Mouse (Mus musculus) neural tube, embryonic 11.5 days (tissue): Measurements from ENCODE around the gene Plin4. TPM values are rescaled to one million over a fixed set of nuclear protein-coding genes. Genes with fewer than 3 reads are reported as not detected.
A peak's percentile ranks its signal among the peaks of the same experiment; 100 is the strongest.

Experiments used
- ATAC-seq: fragments of 200-750 bp; cut with Nextera tagmentation; 2 replicates; pipeline ENCODE4 v1.8.0; 2017; ENCODE audit warnings: moderate number of reproducible peaks, mild to moderate bottlenecking, moderate TSS enrichment, moderate library complexity; ENCODE audit not compliant: insufficient read depth, low FRiP score, low TSS enrichment
- DNase-seq: peaks from one replicate; pipeline ENCODE4 v3.0.0-alpha.2; 2015; ENCODE audit warnings: low spot score
- H3K27ac ChIP-seq: fragments of 300-500 bp; sonication (generic); 2 replicates; pipeline ENCODE4 v1.5.1; 2014; ENCODE audit warnings: low read depth, mild to moderate bottlenecking, low read length
- H3K27me3 ChIP-seq: fragments of 300-500 bp; sonication (generic); 2 replicates; pipeline ENCODE4 v1.6.1; 2014; ENCODE audit warnings: mild to moderate bottlenecking, low read length, mixed read lengths; ENCODE audit not compliant: control insufficient read depth, insufficient read depth
- H3K36me3 ChIP-seq: fragments of 300-500 bp; sonication (generic); 2 replicates; pipeline ENCODE4 v1.6.1; 2014; ENCODE audit warnings: mild to moderate bottlenecking, low read length, moderate library complexity, mixed read lengths; ENCODE audit not compliant: control insufficient read depth, insufficient read depth
- H3K4me1 ChIP-seq: fragments of 300-500 bp; sonication (generic); 2 replicates; pipeline ENCODE4 v1.6.1; 2014; ENCODE audit warnings: low read length, mixed read lengths; ENCODE audit not compliant: control insufficient read depth, insufficient read depth
- H3K4me2 ChIP-seq: fragments of 300-500 bp; sonication (generic); 2 replicates; pipeline ENCODE4 v1.6.1; 2014; ENCODE audit warnings: low read depth, mild to moderate bottlenecking, moderate library complexity
- H3K4me3 ChIP-seq: fragments of 300-500 bp; sonication (generic); 2 replicates; pipeline ENCODE4 v1.5.1; 2014; ENCODE audit warnings: low read depth, low read length
- H3K9ac ChIP-seq: fragments of 300-500 bp; sonication (generic); 2 replicates; pipeline ENCODE4 v1.6.1; 2014; ENCODE audit warnings: mild to moderate bottlenecking, low read length
- H3K9me3 ChIP-seq: fragments of 300-500 bp; sonication (generic); 2 replicates; pipeline ENCODE4 v1.6.1; 2016; ENCODE audit warnings: low read length; ENCODE audit not compliant: control insufficient read depth
- WGBS: fragments of 180-500 bp; shearing (Covaris S2); extraction: QIAGEN DNeasy Blood & Tissue Kit; methylation state at CpG from one replicate; pipeline ENCODE4 v1.1.7; 2014; 5-methylcytosine and 5-hydroxymethylcytosine counted together
- polyA plus RNA-seq: library from polyadenylated mRNA; unstranded; fragments of >200 nt; fragmentation: Nextera tagmentation; extraction: Ambion mirVana; gene quantifications from 2 replicates; pipeline ENCODE4 v1.2.1, GENCODE M21; 2014

Plin4 gene
- polyA plus RNA-seq, 1 experiment from 2014 or later, result 0.13 TPM

- DNase-seq, result peak; percentile 76
- H3K36me3 ChIP-seq, result no peaks in the 10 kb centered on the region
- peak overlapping the region; percentile 38; the same call in 1 of the 2 replicates for H3K9ac ChIP-seq
- peak overlapping the region; percentile 49; the same call in 1 of the 2 replicates for H3K27ac ChIP-seq
- H3K27me3 ChIP-seq, result peaks cover 48% of the 10 kb centered on the region
- H3K4me2 ChIP-seq, result peak overlapping the region; percentile 54
- ATAC-seq, result peak; percentile 62
- under 1% methylated on average over 38 of the region's 47 CpGs for WGBS
- peaks cover 14% of the 10 kb centered on the region for H3K4me1 ChIP-seq
- no peaks in the 10 kb centered on the region for H3K9me3 ChIP-seq
- H3K4me3 ChIP-seq, result peak overlapping the region; percentile 35
These were observed 32.4 kb upstream of the Plin4 start for GRCm38 (mm10) chr17:56141702-56142605.

GRCm38 (mm10) chr17:56139858-56140595 lies 30.4 kb upstream of the Plin4 start, which contains the start of gene Sema6b:
TSS of gene Sema6b (minus strand) at chr17:56140343.
- H3K27me3 ChIP-seq, result peaks cover 41% of the 10 kb centered on the region
- 0 out of 2 replicates have a peak within 1 kb of the TSS, but pooled peaks have one; percentile 20 for H3K27ac ChIP-seq
- peak within 1 kb of the TSS; percentile 75 for H3K4me3 ChIP-seq
- no peaks in the 10 kb centered on the region for H3K9me3 ChIP-seq
- H3K4me1 ChIP-seq, result peaks cover 14% of the 10 kb centered on the region
- no peaks in the 10 kb centered on the region for H3K36me3 ChIP-seq
- H3K9ac ChIP-seq, result peak within 1 kb of the TSS; percentile 71
- WGBS, result 2% methylated on average over 62 of the region's 79 CpGs
- peak; percentile 15; the same call in 1 of the 2 replicates for ATAC-seq
- DNase-seq, result peak; percentile 77
- H3K4me2 ChIP-seq, result peak within 1 kb of the TSS; percentile 97

GRCm38 (mm10) chr17:56139355-56139754 lies 29.8 kb upstream of the Plin4 start:
- no peaks in the 10 kb centered on the region for H3K36me3 ChIP-seq
- peak overlapping the region; percentile 75 for H3K4me3 ChIP-seq
- H3K4me2 ChIP-seq, result peak overlapping the region; percentile 97
- DNase-seq (no peak), ATAC-seq (no peak)
- WGBS, result 6% methylated on average over 17 of the region's 21 CpGs
- peaks cover 16% of the 10 kb centered on the region for H3K4me1 ChIP-seq
- peaks cover 41% of the 10 kb centered on the region for H3K27me3 ChIP-seq
- H3K27ac ChIP-seq, result no peak overlapping the region
- peak overlapping the region; percentile 71 for H3K9ac ChIP-seq
- no peaks in the 10 kb centered on the region for H3K9me3 ChIP-seq

- Histone ChIP-seq H3K4me3 (no peak overlapping the region), H3K4me1 (peaks cover 22% of the 10 kb centered on the region), H3K36me3 (no peaks in the 10 kb centered on the region), H3K9ac (no peak overlapping the region), H3K9me3 (no peaks in the 10 kb centered on the region), H3K27ac (no peak overlapping the region), H3K27me3 (peaks cover 41% of the 10 kb centered on the region), H3K4me2 (peak overlapping the region; percentile 97; the same call in 1 of the 2 replicates)
- DNase-seq (no peak), ATAC-seq (no peak)
- 16% methylated on average over 25 of the region's 25 CpGs for WGBS
These were observed 28.4 kb upstream of the Plin4 start for GRCm38 (mm10) chr17:56137839-56138613.

GRCm38 (mm10) chr17:56136558-56136957 lies 27.0 kb upstream of the Plin4 start:
- no peak overlapping the region for H3K27ac ChIP-seq
- DNase-seq, result no peak
- no peak overlapping the region for H3K4me3 ChIP-seq
- H3K36me3 ChIP-seq, result no peaks in the 10 kb centered on the region
- no peak for ATAC-seq
- 81% methylated on average over 7 of the region's 7 CpGs for WGBS
- no peak overlapping the region for H3K4me2 ChIP-seq
- H3K9ac ChIP-seq, result no peak overlapping the region
- peaks cover 37% of the 10 kb centered on the region for H3K27me3 ChIP-seq
- H3K4me1 ChIP-seq, result peaks cover 15% of the 10 kb centered on the region
- no peaks in the 10 kb centered on the region for H3K9me3 ChIP-seq

GRCm38 (mm10) chr17:56134463-56134971 lies 24.9 kb upstream of the Plin4 start:
- Histone ChIP-seq H3K4me1 (peaks cover 12% of the 10 kb centered on the region), H3K27ac (0 out of 2 replicates have a peak overlapping the region, but pooled peaks have one; percentile 35), H3K4me3 (peak overlapping the region; percentile 23), H3K9me3 (no peaks in the 10 kb centered on the region), H3K4me2 (peak overlapping the region; percentile 37), H3K36me3 (no peaks in the 10 kb centered on the region), H3K9ac (peak overlapping the region; percentile 18; the same call in 1 of the 2 replicates), H3K27me3 (peaks cover 16% of the 10 kb centered on the region)
- 3% methylated on average over 27 of the region's 27 CpGs for WGBS
- DNase-seq (peak; percentile 70), ATAC-seq (no peak)

GRCm38 (mm10) chr17:56133457-56134363 lies 24.1 kb upstream of the Plin4 start:
- H3K36me3 ChIP-seq, result no peaks in the 10 kb centered on the region
- no peaks in the 10 kb centered on the region for H3K9me3 ChIP-seq
- H3K4me2 ChIP-seq, result peak overlapping the region; percentile 37; the same call in 1 of the 2 replicates
- H3K4me1 ChIP-seq, result peaks cover 8% of the 10 kb centered on the region; the same call in 1 of the 2 replicates
- no peak overlapping the region for H3K27ac ChIP-seq
- peaks cover 8% of the 10 kb centered on the region for H3K27me3 ChIP-seq
- 25% methylated on average over 17 of the region's 21 CpGs for WGBS
- H3K4me3 ChIP-seq, result no peak overlapping the region
- ATAC-seq, result peak; percentile 29; the same call in 1 of the 2 replicates
- DNase-seq, result no peak
- H3K9ac ChIP-seq, result peak overlapping the region; percentile 18; the same call in 1 of the 2 replicates
